Mouse (Mus musculus) embryo, embryonic 10 days (tissue): ENCODE measurements around the gene Haus3.

Experiments
- DNase-seq: peaks from one replicate; pipeline ENCODE4 v3.0.0-alpha.2; 2015; ENCODE audit warnings: low spot score

Haus3 gene

DNA sequence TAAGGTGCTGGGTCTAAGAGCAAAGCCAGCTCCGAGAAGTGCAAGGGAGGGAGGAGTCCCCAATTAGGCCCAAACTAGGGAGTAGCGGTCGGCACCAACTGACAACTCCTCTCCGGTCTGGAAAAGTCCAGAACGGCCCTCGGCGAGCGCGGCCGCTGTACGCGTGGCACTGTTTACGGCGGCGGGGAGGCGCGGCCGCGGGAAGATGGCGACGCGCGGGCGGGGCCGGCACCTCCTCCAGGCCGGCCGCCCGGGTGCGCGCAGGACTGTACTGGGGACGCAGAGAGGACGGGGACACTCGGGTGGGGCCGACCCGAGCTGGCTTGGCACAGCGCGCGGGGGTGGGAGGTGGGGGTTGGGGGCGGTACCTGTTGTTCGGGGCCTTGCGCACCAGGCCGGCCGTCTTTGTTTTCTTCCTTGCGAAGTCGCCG is 17.6 kb upstream of the Haus3 start:
- DNase-seq = peak; percentile 59

DNA sequence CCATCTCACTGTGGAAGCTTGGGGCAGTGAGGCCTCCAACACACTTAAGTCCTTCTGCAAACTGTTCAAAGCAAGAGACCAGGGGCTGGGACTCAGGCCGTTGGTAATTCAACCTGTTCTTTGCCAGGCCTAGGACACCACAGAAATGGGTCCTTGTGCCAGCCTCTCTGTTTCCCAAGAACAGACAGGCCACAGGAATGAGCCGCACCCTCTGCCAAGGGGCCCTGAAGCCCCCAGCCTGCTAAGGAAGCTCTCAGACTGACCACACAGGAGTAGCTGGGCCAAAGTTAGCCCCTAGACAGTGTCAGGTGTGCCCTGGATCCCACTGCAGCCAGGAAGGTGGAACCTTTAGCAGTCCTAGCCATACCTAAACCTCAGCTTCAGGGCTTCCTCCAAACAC is 17.1 kb upstream of the Haus3 start:
- no peak for DNase-seq

DNA sequence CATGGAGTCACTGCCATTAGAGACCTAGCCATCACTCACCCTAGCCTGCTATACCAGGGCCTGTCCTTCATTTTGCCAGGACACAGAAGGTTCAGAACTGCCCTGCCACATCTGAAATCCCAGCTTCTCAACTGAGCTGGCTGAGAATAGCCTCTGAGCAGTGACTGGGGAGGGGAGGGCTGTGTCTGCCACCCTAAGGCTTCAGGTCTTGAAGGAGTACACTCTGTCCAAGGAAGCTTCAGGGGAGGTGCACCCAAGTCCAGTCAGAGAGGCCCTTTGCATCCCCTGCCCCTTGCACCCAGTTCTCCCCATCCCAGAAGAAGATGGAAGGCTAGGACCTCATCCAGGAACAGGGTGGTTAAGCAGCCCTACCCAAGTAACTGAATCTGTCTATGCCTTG is 16.5 kb upstream of the Haus3 start:
- no peak for DNase-seq

DNA sequence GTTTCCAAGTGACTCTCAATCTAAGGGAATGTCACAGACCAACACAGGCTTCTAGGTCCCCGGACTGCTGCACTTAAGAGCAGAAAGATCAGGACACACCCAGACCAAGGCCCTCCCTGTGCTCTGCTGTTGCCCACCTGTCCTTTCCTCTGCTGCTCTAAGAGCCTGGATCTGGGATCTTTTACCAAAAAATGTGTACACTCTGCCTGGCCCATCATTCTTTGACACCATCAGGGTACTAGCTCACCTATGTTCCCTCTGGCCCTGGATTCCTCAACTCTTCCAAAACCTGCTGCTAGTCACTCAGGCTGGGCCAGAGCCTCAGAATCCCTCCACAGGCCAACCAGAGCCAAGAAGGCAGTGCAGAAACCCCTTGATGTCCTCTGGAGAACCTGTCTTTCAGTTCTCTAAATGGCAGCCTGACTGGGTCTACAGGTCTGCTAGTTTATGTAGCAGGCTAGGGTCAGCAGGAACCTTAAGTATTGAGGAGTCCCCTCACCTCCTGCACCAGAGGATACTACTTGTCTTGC is 15.8 kb upstream of the Haus3 start:
- DNase-seq = no peak

DNA sequence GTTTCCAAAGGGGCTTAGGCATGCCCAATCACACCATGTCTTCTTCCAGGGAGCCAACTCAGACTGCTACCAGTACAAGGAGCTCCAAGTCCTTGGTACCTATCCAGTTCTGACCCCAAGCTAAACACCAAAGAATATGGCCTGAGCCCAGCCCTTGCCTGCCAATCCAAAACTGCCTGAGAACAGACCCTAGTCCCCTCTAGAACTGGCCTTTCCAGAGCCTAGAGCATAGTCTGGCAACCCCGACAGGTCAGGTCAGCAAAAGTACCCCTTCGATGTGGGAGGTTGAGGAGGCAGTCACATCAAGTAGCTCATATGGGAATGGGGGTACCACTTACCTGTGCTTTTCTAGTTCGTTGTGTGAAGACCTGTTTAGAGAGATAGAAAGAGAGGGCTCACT is 14.6 kb upstream of the Haus3 start:
- DNase-seq = no peak

DNA sequence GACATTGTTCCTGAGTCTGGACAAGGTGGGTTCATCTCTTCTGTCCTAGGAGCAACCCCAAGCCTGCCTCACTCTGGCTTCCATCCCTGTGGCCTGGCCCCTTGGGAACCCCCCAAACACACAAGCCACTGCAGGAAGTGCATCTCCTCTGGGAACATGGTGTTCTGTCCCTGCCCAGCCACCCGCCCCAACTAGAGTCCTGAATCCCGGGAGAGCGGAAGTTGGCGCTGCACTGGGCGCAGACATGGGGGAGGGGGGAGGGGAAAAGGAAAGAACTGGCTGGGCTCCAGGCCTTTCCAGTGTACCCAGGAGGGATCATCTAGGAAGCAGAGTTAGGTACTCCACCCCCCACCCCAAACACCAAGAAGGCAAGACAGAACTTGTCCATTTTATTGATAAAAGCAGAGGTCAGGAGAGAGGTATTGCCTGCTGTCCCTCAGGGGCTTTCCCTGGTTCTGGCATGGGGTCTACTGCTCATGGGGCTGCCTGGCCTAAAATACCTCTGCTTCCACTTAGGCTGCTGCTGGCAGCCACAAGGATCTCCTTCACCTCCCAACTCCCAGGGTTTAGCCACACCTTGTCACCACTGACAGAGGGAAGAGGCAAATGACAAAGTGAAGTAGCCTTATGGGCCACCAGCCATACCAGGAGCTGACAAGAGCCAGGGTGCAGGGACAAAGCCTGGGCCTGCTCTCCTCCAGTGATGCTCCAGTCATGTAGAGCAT is 14.0 kb upstream of the Haus3 start:
- DNase-seq = no peak

DNA sequence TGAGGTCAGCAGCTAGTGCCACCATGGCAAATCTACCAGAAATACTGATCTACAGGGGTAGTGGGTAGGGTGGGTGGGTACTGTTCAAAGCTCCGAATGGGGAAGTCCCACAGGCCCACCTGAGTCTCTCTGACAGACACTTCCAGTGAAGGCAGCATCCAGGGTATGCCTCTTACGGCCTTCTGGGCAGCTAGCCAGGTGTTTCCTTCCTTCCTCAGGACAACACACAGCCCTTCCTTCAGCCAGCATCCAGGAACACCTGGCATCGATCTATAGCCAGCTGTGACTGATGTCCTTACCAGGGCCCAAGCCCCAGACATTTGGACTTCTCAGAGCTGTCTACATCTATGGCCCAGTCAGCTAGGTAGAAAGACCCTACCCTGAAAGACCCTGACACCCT is 13.2 kb upstream of the Haus3 start:
- no peak for DNase-seq

DNA sequence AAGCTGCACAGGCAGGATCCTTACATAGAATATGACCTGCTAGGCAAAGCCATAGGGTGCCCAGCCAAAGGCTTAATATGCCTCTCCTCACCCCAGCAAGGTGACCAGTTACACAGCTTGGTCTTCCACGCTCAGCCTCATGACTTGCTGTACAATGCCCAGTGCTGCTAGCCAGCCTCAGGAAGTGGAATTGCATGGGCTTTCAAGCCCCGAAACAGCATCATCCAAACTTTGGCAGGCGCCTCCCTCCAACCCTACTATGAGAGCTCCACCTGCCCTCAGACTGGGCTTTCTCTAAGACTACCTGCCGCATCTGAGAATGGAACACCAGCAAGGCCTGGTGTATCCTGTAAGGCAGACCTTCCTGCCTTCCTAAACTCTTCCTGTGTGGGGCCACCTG is 8.5 kb upstream of the Haus3 start:
- DNase-seq = no peak

DNA sequence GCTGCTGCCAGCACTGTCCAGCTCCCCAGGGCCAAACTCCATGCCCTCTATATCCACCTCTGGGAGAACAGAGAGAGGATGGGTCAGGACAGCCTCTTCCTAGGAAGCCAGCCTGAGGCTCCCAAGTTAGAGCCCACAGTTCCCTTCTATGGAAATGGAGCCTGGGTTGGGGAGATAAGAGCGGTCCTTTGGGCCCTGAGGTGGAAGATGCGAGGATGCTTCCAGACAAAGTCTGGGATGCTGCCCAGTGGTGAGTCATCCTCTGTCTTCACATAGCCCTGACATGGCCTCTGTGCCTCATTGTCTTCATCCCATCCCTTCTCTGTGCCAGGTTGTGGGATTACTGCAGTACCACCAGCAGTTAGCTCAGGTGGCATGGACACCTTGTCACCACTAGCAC is 7.8 kb upstream of the Haus3 start:
- no peak for DNase-seq

DNA sequence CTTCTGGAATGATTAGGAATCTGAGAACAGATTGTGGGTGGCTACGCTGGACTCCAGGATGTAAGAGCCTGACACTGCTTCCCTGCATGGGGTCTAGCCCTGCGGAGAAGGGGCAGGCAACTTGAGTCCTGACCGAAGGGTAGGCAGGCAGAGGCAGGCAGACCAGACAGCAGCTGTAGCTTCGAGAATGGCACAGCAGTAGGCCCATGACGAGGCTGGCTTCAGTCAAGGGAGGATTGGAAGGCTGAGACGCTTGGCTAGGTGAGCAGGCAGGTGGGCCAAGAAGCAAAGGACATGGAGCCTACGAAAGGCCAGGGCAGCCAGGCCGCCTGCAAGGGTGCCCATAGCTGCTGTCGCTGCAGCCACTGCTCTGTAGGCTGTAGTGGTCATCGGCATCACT is 7.4 kb upstream of the Haus3 start:
- DNase-seq = no peak

DNA sequence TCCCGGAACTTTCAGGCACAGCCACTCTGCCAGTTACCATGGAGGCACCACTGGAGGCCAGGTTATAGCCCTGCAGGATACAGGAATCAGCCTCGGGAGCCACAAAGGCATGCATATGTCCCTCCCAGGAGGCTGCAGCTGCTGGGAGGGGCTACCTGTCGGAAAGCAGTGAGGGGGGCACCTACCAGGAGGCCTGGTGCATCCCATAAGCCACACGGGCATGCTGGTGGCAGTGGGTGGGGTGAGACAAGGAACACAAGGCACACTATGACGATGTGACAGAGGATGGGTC is 6.0 kb upstream of the Haus3 start:
- no peak for DNase-seq

DNA sequence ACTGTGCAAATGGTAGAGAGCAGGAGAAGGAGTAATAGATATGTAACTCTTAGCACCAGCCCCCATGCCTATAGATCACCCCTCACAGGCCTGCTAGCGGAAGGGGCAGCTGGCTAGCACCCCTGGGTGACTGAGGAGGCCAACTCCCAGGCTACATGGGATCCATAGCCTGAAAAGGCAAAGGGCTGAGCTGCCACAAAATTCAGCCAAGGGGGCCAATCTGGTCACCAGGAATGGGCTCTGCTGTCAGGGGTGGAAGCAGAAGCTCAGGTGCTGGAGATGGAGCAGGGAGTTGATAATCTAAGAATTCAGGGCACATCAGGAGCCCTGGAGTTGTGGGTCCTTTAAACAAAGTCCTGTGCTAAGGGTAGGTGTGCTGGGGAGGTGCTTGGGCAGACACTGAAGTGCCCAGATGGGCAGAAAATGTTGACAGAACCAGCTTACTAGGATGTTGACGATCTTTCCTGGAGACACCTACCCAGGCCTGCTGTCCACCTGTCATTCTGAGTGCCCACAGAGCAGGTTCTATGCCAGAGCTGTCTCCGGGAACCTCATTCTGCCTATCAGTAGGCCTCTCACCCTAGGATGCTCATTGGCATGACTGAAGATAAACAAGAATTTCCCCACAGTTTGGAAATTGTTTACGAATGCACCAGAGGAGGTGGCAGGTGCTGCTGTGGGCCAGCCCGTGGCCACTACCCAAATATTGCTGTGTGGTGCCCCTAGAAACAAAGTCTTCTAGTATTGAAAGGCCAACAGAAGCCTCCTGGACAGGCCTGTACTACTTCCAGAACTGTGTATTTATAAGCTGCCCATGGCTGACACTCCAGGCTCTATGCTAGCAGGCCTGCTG is 5.4 kb upstream of the Haus3 start:
- no peak for DNase-seq

DNA sequence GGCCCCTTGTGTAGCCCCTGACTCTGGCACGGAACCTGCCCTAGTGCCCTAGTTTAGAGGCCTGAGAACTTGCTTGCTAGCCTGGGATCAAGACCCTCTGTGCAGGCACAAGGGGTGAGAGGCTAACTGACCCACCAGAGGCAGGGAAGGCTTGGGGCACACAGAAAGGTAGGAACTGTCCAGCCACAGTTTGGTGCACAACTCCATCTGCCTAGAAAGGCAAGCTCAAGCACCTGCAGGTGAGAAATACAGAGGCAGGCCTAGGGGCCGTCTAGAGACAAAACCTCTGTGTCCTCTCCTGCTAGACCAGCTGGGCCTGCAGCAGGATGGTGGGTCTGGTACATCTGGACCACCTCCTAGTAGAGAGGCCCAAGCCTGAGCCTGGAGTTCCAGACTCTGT is 4.7 kb upstream of the Haus3 start:
- no peak for DNase-seq

DNA sequence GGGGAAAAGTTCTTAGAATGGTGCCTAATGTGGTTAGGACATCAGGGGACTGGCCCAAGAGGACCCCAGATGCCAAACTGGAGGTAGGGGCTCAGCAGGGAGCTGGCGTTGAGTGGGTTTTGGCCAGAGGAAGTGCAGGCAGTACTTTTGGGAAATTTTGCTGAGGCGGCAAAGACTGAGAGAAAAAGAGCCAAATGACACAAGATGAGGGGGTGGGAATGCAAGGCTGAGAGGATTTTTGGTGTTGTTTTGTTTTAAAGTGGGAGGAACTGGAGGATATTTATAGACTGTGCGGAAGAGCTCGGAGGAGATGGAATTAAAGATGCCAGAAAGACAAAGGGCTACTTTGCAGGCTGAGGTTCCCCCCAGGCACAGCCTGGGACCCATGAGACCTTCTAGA is 1.4 kb upstream of the Haus3 start:
- no peak for DNase-seq

DNA sequence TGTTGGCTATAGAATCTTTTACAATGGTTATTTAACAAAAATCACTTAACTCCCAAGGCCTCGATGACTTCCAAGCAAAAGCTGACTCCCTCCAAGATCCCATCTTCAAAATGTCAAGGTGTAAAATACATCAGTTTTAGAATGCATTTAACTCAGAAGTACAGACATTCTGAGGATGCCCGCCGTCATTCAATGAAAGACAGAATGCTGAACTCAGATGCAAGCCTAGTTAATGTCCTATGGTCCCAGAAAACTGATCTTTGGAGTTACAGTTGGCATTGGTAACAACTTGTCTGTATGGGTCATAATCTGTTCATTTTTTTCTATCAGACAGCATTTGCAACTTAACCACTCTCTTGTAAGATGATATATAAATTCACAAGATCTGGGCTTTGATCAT is 627 bp upstream of the Haus3 start:
- DNase-seq = no peak

DNA sequence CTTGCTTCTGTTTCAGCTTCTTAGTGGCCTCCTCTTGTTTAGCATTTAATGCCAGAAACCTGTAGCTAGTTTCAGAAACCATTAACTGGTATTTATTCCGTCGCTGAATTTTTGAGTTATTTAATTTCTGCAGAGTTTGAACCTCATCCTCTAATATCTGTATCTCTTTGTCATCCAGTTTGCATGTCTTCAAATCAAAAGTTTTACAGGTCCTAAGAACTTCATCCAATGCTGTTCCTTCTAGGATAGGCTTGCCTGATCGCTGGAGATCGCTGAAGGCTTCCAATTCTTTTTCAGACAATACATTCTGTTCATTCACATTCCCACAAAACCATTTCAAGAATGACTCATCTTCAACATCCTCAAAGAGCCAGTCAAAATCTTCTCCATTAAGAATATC is 1.5 kb downstream of the Haus3 start:
- DNase-seq = no peak

DNA sequence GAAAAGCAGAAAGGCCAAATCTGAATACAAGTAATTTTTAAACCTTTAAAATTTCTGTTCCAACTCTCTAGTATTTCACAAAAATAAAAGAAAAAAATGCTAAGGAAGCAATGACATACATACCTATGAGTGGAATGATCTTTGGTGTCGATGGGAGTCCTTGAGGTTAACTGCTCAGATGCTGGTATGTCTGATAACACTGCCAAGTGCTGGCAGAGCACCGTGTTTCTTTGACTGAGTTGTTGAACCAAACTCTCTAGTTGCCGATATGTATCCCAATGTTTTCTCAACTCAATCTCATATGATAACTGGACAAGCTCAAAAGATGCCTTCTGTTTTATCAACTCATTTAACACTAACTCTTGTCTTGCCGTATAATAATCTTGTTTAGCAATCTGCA is 3.5 kb downstream of the Haus3 start:
- no peak for DNase-seq

DNA sequence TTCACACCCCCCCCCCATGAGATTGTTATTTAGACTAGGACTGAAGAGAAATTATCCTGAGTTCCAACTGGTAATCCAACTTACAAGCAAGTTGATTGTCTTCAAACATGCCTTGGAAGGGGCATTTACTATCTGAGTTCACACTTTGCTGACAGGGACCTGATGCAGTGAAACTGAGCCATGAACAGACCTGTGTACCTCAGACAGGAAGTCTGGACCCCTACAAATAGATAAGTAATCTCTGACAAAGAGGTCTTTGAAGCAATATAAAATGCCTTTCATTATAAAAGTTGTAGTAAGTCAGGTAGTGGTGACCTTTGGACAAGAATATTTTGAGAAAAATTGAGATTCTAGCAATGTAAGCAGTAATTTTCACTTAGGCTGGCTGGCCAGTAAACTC is 20.9 kb downstream of the Haus3 start:
- no peak for DNase-seq

DNA sequence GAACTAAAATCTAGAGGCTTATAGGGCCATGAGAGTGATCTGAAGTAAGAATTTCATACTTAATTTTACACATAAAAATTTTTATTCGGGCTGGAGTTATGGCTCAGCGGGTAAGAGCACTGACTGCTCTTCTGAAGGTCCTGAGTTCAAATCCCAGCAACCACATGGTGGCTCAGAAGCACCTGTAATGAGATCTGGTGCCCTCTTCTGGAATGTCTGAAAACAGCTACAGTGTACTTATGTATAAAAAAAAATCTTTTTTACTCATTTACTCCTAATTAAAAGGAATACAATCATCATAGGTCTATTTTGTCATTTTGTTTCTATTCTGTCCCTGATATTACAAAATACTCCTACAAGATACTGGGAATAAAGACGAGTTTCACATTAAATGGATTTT is 21.8 kb downstream of the Haus3 start:
- no peak for DNase-seq

DNA sequence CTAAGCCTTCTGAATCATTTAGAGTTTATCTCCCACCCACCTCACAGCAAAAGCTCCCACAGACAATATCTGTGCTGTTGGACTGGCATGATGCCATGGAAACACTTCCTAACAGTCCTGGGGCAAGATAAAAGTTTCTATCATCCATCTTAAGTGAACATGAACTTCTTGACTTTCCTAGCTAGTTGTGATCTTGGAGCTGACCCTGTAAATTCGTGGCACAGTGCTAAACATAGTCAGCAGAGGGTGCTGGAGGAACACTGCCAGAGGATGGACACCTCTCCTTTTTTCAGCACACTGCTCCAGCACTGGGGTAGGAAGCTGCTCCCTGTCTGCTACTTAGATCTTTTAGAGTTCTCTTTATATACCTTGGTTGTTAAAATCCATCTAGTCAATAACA is 29.6 kb downstream of the Haus3 start:
- DNase-seq = peak; percentile 65

DNA sequence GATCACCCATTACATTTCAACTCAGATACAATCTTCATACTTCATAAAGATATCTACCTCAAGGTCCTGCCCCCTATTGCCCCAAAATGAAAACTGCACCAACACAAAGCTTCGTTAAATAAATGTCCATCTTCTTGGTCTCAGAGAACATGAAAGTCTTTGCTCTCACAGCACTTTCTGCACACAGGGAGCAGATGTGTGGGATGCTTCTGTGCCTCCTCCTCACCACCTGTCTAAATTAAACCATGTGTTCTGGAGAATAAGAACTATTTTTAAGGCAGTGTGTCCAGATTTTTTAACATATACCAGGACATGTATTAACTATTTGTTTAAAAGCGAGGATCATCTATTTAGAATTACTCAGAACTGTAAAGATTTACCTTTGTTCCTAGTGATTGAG is 36.6 kb downstream of the Haus3 start:
- no peak for DNase-seq

DNA sequence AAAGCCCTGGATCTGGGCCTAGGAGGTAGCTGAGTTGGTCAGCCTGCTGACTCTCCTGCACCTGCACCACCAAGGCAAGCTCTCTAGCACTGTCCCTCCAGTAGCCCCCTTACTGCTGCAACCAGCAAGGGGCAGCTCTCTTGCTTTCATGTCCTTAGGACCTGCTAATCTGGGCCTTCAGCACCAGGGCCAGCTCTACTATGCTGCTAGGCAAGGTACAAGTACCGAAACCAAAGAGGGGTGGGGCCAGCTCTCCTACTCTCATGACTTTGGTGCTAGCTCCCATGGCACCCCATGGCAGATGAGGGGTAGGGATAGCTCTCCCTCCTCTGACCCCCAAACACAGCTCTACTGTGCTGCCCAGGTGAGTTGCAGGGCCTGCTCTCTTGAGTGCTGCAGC is 45.2 kb downstream of the Haus3 start:
- DNase-seq = peak; percentile 7

DNA sequence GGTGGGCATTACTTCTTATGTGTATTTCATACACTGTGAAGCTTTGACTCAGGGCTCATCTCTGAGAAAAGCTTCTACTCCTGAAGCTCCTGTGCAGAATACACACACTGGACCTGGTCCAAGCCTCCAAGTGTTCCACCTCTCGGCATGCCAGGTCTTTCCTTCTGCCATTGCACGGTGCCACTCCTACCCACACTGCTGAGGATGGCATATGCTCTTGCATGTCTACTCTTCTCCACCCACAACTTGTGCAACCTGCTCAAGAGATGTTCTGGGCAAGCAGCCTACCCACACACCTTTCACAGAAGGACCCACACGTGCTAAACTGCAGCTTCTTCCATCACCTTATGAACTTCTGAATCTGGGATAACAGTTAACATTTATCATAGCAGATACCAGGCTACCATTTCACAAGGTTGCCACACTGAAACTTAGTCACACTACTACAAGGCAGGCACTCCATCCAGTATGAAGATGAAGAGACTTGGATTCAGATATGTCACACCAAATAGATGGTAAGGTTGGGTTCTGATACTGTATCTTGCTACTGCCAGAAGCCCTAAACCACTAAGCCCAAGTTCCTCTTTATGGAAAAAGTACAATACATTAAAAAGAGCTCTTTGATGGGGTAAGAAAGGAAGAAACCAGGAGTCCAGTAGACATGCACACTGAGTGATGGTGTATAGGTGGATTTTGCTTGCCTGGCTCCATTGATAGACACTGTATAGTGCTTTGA is 50.0 kb downstream of the Haus3 start:
- DNase-seq = no peak
